Mouse (Mus musculus) cerebellum, adult 2 months (tissue): ENCODE measurements at regions not wholly inside any gene's neighbourhood (a gene's known extent, or its start where the extent isn't known, plus 50 kb on each side); places are given as distances from the start of the nearest gene placed in this dataset.

ENCODE experiments used
- CTCF ChIP-seq: fragments of 200-500 bp; IDR thresholded peaks from 2 replicates; pipeline ENCODE4 v1.5.1; 2011; ENCODE audit warnings: low read depth, mild to moderate bottlenecking, control low read depth, low read length, moderate library complexity, borderline replicate concordance; ENCODE audit not compliant: insufficient read depth
- POLR2A ChIP-seq: fragments of 200-500 bp; IDR thresholded peaks from 2 replicates; pipeline ENCODE4 v1.6.1; 2011; ENCODE audit warnings: low read length, control low read depth, borderline replicate concordance; ENCODE audit not compliant: insufficient read depth

DNA sequence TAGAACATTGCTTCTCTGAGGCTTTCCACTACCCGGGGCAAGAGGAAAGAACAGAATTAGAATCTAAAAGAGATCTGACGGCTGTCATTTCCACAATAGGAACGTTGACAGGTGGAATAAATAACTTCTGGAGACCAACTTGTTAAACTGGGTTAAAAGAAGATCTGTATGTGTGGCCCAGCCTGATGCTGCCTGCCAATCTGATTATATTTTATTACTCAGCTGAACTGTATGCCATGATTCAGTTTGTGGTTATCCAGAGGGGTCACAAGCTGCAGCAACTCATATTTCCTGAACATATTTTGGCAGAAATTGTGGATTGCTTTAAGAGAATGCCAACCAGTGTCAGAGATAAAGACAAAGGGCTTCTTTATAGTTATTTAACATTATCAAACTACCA is 224.5 kb upstream of the Pter start:
- no peak for TF ChIP-seq CTCF
- TF ChIP-seq POLR2A = no peak
